Mouse (Mus musculus): ENCODE data around the gene A730061H03Rik.

The A730061H03Rik gene

DNA sequence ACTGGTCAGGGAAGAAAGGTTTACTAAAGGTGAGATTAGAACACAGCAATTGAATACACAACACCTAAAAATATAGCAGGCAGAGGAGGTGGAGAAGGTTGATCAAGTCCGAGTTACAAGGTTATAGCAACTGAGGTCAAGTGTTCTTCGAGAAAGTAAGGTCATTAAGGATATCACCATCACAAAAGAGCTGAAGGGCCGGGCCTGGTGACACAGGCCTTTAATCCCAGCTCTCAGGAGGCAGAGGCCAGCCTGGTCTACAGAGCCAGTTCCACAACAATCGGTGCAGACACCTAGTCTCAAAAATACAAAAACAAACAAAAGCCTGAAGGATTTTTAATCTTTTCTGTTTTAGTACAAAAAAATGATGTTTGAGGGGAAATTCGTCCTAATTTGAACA, 8.9 kb downstream of the A730061H03Rik start:
- DNase-seq (ENCODE audit: low spot score), result no peak

GRCm38 (mm10) chr14:55550191-55550590, 10.0 kb downstream of the A730061H03Rik start:
- DNase-seq (ENCODE audit: low spot score), result no peak

- no peak for DNase-seq (ENCODE audit: low spot score)
These were observed 15.9 kb downstream of the A730061H03Rik start for GRCm38 (mm10) chr14:55544334-55544733.

GRCm38 (mm10) chr14:55542268-55542667, 17.9 kb downstream of the A730061H03Rik start:
- no peak for DNase-seq (ENCODE audit: low spot score)

GRCm38 (mm10) chr14:55540787-55541321, 19.4 kb downstream of the A730061H03Rik start:
- peak; percentile 78 for DNase-seq (ENCODE audit: low spot score)

DNA sequence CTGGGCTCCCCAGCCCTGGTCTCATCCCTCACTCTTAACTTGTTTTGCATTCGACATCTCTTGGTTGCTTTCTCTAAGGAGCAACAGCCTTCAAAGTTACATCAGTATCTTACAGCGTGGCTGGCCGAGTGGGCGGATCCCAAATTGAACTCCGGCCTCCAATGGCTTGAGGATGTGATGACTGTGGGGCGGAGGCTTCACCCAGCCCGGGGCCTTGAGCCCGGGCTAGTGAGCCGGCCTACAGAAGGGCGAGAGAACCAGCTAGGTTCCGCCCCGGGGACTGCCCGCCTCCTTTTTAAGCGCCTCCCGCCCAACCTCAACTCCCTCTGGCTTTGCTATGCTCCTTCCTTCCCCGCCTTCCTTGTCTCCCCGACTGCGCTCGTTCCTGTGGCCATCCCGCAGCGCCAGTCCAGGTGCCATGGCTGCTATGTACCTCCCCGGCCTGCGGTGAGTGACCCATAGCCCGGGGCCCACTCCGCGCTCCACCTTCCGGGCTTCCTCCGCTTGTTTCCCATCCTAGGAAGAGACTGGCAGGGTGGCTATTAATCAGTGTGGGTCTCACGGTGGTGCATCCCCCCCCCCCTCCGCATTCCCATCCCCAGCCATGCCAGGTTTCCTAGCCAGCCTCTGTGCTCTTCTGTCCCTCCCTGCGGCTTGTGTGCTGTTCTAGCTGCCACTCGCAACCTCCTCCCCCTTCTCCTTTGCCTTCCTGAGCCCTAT, 20.0 kb downstream of the A730061H03Rik start, which contains the start of gene Pck2:
Gene Pck2 (plus strand): TSS at position 200 of the 720 bp plus-strand sequence.
- peak; percentile 84 for DNase-seq (ENCODE audit: low spot score)

DNA sequence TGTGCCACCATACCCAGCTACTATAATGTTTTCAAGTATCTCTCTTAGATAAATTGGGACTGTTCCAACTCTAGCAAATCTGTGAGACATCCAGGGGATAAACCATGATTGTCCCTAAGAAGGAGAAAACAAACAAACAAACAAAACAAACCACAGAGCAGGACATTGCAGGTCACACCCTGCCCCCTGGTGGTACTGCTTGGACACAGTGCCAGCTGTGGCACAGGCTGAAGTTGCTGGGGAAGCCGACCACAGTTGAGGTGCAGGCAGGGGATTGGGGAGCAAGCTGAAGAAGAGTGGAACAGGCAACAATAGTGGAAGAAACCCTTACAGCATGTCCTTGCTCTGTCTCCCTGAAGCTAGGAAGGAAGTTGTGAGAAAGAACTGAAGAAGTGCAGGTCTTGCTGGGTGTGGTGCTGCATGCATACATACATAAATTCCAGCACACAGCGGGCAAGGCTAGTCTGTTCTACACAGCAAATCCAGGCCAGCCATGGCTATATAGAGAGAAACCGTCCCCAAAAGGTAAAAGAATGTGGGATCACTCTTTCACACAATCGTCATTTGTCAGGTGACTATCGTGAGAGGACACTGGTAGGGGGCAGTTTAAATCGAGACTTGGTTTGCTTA, 24.0 kb downstream of the A730061H03Rik start:
- DNase-seq (ENCODE audit: low spot score), result peak; percentile 44

- DNase-seq (ENCODE audit: low spot score), result peak; percentile 12
These were observed 32.3 kb downstream of the A730061H03Rik start for GRCm38 (mm10) chr14:55527940-55528339.

- no peak for DNase-seq (ENCODE audit: low spot score)
These were observed 33.5 kb downstream of the A730061H03Rik start for GRCm38 (mm10) chr14:55526674-55527073.

GRCm38 (mm10) chr14:55524785-55525184, 35.4 kb downstream of the A730061H03Rik start, which contains the start of gene Nrl:
Gene Nrl, minus strand, starts transcription at chr14:55524981.
- DNase-seq (ENCODE audit: low spot score), result no peak

DNA sequence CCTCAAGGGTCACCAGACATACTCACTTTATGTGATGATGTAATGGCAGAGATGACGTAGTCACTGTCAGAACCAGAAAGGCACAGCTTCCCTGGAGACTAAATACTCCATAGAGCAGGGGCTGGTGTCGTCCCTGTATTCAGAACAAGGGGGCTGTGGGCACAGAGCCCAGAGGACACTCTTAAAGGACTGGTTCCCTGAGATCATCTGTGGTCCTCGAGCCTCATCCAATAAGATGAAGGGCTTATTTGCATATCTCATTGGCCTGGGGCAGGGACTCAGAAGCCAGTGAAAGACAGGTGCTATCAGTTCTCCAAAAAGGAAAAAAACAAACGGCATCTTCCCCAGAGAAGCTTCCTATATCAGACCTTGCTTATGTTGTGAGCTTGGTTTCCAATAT, 36.1 kb downstream of the A730061H03Rik start:
- no peak for DNase-seq (ENCODE audit: low spot score)

- no peak for DNase-seq (ENCODE audit: low spot score)
These were observed 39.5 kb downstream of the A730061H03Rik start for GRCm38 (mm10) chr14:55520451-55521361.

DNA sequence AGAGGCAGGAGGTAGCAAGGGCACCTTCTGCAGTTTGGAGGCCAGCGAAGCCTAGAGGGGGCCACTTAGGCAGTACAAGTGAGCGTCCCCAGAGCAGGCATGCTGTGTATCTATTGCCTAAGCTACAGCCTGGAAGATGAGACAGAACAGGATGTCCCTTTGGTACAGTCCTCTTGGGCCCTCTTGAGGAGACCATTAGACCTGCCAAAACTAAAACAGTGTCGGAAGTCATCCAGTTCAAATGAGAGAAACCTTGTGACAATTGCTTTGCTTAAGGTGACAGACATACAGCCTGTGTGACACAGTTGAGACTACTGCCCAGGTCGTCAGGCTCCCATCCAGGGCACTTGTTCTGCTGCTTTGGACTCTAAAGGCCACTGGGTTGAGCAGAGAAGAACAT, 40.6 kb downstream of the A730061H03Rik start:
- peak; percentile 9 for DNase-seq (ENCODE audit: low spot score)

- DNase-seq (ENCODE audit: low spot score), result no peak
These were observed 41.3 kb downstream of the A730061H03Rik start for GRCm38 (mm10) chr14:55518897-55519296.

DNA sequence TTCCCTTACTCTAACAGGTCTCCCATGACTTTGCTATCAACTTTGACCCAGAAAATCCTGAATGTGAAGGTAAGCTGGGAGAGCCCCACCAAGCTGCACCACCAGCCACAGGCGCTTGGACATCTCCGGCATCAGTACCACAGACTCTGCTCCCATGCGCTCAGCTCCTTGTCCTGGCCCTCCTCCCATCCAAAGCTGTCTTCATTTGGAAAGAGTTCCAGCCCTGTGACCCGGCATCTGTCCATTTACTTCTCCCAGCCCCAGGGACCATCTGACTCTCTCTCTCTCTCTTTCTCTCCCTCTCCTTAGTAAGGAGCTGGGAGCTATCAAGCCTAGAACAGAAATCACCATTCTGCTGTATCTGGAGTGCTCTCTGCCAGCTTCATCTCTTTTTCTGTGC, 44.4 kb downstream of the A730061H03Rik start:
- no peak for DNase-seq (ENCODE audit: low spot score)

DNA sequence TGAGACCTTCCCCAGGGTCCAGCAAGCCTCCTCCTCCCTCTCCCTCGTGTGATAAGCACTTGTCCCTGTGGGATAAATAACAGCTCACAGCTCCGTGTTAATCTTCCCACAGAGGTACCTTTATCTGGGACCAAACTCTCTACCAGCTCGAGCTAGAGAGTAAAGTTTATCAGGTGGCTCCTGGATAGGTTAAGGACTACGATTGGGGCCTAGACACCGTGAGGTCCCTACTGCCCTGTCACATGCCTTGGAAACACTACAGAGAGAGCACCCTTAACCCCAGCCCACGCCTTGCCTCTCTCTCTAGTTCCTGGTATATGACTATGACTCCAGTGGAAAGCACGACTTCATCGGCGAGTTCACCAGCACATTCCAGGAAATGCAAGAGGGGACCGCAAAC, 46.3 kb downstream of the A730061H03Rik start:
- DNase-seq (ENCODE audit: low spot score), result no peak

DNA sequence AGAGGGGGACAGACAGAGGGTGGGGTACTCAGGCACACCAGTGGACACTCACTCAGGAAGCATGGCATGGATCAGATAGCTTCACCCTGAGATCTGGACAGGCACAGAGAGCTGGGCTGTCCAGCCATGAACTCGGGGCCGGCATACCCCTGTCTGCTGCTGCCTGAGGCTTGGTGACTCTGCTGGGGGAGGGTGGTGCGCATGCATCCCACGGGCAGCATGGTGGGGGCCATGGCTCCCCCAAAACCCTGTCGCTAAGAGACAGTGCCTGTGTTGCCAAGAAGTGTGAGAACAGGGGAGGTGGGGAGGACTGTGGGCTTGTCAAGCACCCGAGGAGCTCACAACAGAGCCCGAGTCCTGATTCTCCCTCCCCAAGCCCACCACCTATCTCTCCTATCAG, 49.2 kb downstream of the A730061H03Rik start:
- DNase-seq (ENCODE audit: low spot score), result no peak

- DNase-seq (ENCODE audit: low spot score), result no peak
These were observed 50.0 kb downstream of the A730061H03Rik start, which contains the start of gene Cpne6 for GRCm38 (mm10) chr14:55510125-55510731. Gene Cpne6, plus strand, starts transcription at chr14:55510445.
